Mouse (Mus musculus) neural tube, embryonic 13.5 days (tissue): ENCODE measurements at regions not wholly inside any gene's neighbourhood (a gene's known extent, or its start where the extent isn't known, plus 50 kb on each side); places are given as distances from the start of the nearest gene placed in this dataset.
A peak's percentile ranks its signal among the peaks of the same experiment; 100 is the strongest.

Experiments
- ATAC-seq: fragments of 200-750 bp; cut with Nextera tagmentation; 2 replicates; pipeline ENCODE4 v1.8.0; 2017; ENCODE audit warnings: low read depth, mild to moderate bottlenecking, moderate TSS enrichment, moderate library complexity
- H3K27ac ChIP-seq: fragments of 300-500 bp; sonication (generic); replicated peaks from 2 replicates; pipeline ENCODE4 v1.5.1; 2015; ENCODE audit warnings: moderate library complexity, mild to moderate bottlenecking, inconsistent platforms
- H3K27me3 ChIP-seq: fragments of 300-500 bp; sonication (generic); 2 replicates; pipeline ENCODE4 v1.6.1; 2015; ENCODE audit warnings: mild to moderate bottlenecking, inconsistent platforms
- H3K36me3 ChIP-seq: fragments of 300-500 bp; sonication (generic); 2 replicates; pipeline ENCODE4 v1.6.1; 2015; ENCODE audit warnings: mild to moderate bottlenecking, inconsistent platforms
- H3K4me1 ChIP-seq: fragments of 300-500 bp; sonication (generic); replicated peaks from 2 replicates; pipeline ENCODE4 v1.6.1; 2015; ENCODE audit warnings: inconsistent platforms
- H3K4me2 ChIP-seq: fragments of 300-500 bp; sonication (generic); 2 replicates; pipeline ENCODE4 v1.6.1; 2015; ENCODE audit warnings: inconsistent platforms, mild to moderate bottlenecking, moderate library complexity
- H3K4me3 ChIP-seq: fragments of 300-500 bp; sonication (generic); 2 replicates; pipeline ENCODE4 v1.5.1; 2015; ENCODE audit warnings: mild to moderate bottlenecking, inconsistent platforms
- H3K9ac ChIP-seq: fragments of 300-500 bp; sonication (generic); 2 replicates; pipeline ENCODE4 v1.6.1; 2015; ENCODE audit warnings: moderate library complexity, mild to moderate bottlenecking, inconsistent platforms
- H3K9me3 ChIP-seq: fragments of 300-500 bp; sonication (generic); 2 replicates; pipeline ENCODE4 v1.6.1; 2016; ENCODE audit warnings: inconsistent platforms
- WGBS: fragments of 180-500 bp; shearing (Covaris S2); methylation state at CpG from one replicate; pipeline ENCODE4 v1.1.7; 2015; 5-methylcytosine and 5-hydroxymethylcytosine counted together

GRCm38 (mm10) chr4:119018573-119018972, 57.2 kb downstream of the Lao1 start:
- Histone ChIP-seq H3K4me3 (no peak overlapping the region), H3K9ac (no peak overlapping the region), H3K4me2 (no peak overlapping the region), H3K9me3 (no peaks in the 10 kb centered on the region), H3K4me1 (peaks cover 13% of the 10 kb centered on the region), H3K27me3 (no peaks in the 10 kb centered on the region), H3K27ac (no peak overlapping the region), H3K36me3 (no peaks in the 10 kb centered on the region)
- 71% methylated on average over 6 of the region's 6 CpGs for WGBS
- ATAC-seq: no peak

- Histone ChIP-seq H3K9ac (peak overlapping the region; percentile 43; the same call in 1 of the 2 replicates), H3K27me3 (no peaks in the 10 kb centered on the region), H3K4me1 (peaks cover 13% of the 10 kb centered on the region), H3K36me3 (no peaks in the 10 kb centered on the region), H3K4me2 (peak overlapping the region; percentile 21; the same call in 1 of the 2 replicates), H3K4me3 (no peak overlapping the region), H3K9me3 (no peaks in the 10 kb centered on the region), H3K27ac (peak overlapping the region; percentile 61)
- peak; percentile 62; the same call in 1 of the 2 replicates for ATAC-seq
- 45% methylated on average over 12 of the region's 12 CpGs for WGBS
These were observed 57.8 kb downstream of the Lao1 start for GRCm38 (mm10) chr4:119019013-119019781.

- Histone ChIP-seq H3K4me3 (no peak overlapping the region), H3K27me3 (no peaks in the 10 kb centered on the region), H3K27ac (no peak overlapping the region; the same call in 1 of the 2 replicates), H3K4me2 (no peak overlapping the region), H3K36me3 (no peaks in the 10 kb centered on the region), H3K9ac (no peak overlapping the region), H3K4me1 (peaks cover 13% of the 10 kb centered on the region), H3K9me3 (no peaks in the 10 kb centered on the region)
- WGBS: 72% methylated on average over 6 of the region's 6 CpGs
- ATAC-seq: no peak
These were observed 61.0 kb downstream of the Lao1 start for GRCm38 (mm10) chr4:119022338-119022737.

GRCm38 (mm10) chr4:119026237-119026861, 65.0 kb downstream of the Lao1 start:
- Histone ChIP-seq H3K4me1 (peaks cover 8% of the 10 kb centered on the region), H3K4me2 (no peak overlapping the region), H3K4me3 (no peak overlapping the region), H3K27me3 (no peaks in the 10 kb centered on the region), H3K36me3 (no peaks in the 10 kb centered on the region), H3K9me3 (no peaks in the 10 kb centered on the region), H3K9ac (no peak overlapping the region), H3K27ac (no peak overlapping the region)
- no peak for ATAC-seq
- 15% methylated on average over 5 of the region's 5 CpGs for WGBS

- H3K4me1 ChIP-seq: peaks cover 8% of the 10 kb centered on the region
- no peak overlapping the region for H3K4me2 ChIP-seq
- 8% methylated on average over 8 of the region's 8 CpGs for WGBS
- no peak overlapping the region for H3K9ac ChIP-seq
- peak; percentile 27 for ATAC-seq
- no peak overlapping the region for H3K27ac ChIP-seq
- no peaks in the 10 kb centered on the region for H3K27me3 ChIP-seq
- no peak overlapping the region for H3K4me3 ChIP-seq
- H3K9me3 ChIP-seq: no peaks in the 10 kb centered on the region
- H3K36me3 ChIP-seq: no peaks in the 10 kb centered on the region
These were observed 66.9 kb downstream of the Lao1 start for GRCm38 (mm10) chr4:119028208-119028821.

- H3K36me3 ChIP-seq: no peaks in the 10 kb centered on the region
- no peaks in the 10 kb centered on the region for H3K9me3 ChIP-seq
- H3K4me3 ChIP-seq: no peak overlapping the region
- no peak overlapping the region for H3K9ac ChIP-seq
- ATAC-seq: no peak
- WGBS: 36% methylated on average over 7 of the region's 7 CpGs
- H3K27ac ChIP-seq: no peak overlapping the region
- no peaks in the 10 kb centered on the region for H3K27me3 ChIP-seq
- no peak overlapping the region for H3K4me2 ChIP-seq
- peaks cover 8% of the 10 kb centered on the region for H3K4me1 ChIP-seq
These were observed 67.7 kb downstream of the Lao1 start for GRCm38 (mm10) chr4:119029091-119029490.

- ATAC-seq: no peak
- Histone ChIP-seq H3K4me1 (peaks cover 8% of the 10 kb centered on the region), H3K9me3 (no peaks in the 10 kb centered on the region), H3K9ac (no peak overlapping the region), H3K4me2 (no peak overlapping the region), H3K27me3 (no peaks in the 10 kb centered on the region), H3K4me3 (no peak overlapping the region), H3K36me3 (no peaks in the 10 kb centered on the region), H3K27ac (no peak overlapping the region)
- WGBS: 86% methylated on average over 6 of the region's 6 CpGs
These were observed 68.4 kb downstream of the Lao1 start for GRCm38 (mm10) chr4:119029735-119030134.

- no peak overlapping the region for H3K9ac ChIP-seq
- H3K4me2 ChIP-seq: no peak overlapping the region
- no peaks in the 10 kb centered on the region for H3K9me3 ChIP-seq
- H3K27me3 ChIP-seq: no peaks in the 10 kb centered on the region
- ATAC-seq: no peak
- no peak overlapping the region for H3K27ac ChIP-seq
- H3K4me1 ChIP-seq: peaks cover 8% of the 10 kb centered on the region
- no peaks in the 10 kb centered on the region for H3K36me3 ChIP-seq
- H3K4me3 ChIP-seq: no peak overlapping the region
- WGBS: 69% methylated on average over 5 of the region's 5 CpGs
These were observed 69.5 kb downstream of the Lao1 start for GRCm38 (mm10) chr4:119030865-119031264.

GRCm38 (mm10) chr4:119033006-119033405, 71.6 kb downstream of the Lao1 start:
- H3K27ac ChIP-seq: no peak overlapping the region
- peaks cover 7% of the 10 kb centered on the region for H3K4me1 ChIP-seq
- no peaks in the 10 kb centered on the region for H3K27me3 ChIP-seq
- no peak overlapping the region for H3K4me2 ChIP-seq
- H3K9me3 ChIP-seq: no peaks in the 10 kb centered on the region
- no peak overlapping the region for H3K9ac ChIP-seq
- H3K4me3 ChIP-seq: no peak overlapping the region
- no peaks in the 10 kb centered on the region for H3K36me3 ChIP-seq
- ATAC-seq: no peak
- WGBS: 66% methylated on average over 4 of the region's 4 CpGs

GRCm38 (mm10) chr4:119036582-119036981, 71.9 kb upstream of the Slc2a1 start:
- Histone ChIP-seq H3K36me3 (no peaks in the 10 kb centered on the region), H3K27ac (no peak overlapping the region), H3K9ac (no peak overlapping the region), H3K4me3 (no peak overlapping the region), H3K9me3 (no peaks in the 10 kb centered on the region), H3K27me3 (no peaks in the 10 kb centered on the region), H3K4me2 (no peak overlapping the region), H3K4me1 (no peaks in the 10 kb centered on the region)
- WGBS: 92% methylated on average over 5 of the region's 5 CpGs
- ATAC-seq: no peak

- no peak for ATAC-seq
- Histone ChIP-seq H3K27ac (no peak overlapping the region), H3K36me3 (no peaks in the 10 kb centered on the region)
These were observed 68.5 kb upstream of the Slc2a1 start for GRCm38 (mm10) chr4:119040041-119040440.

GRCm38 (mm10) chr4:119041616-119042015, 66.9 kb upstream of the Slc2a1 start:
- Histone ChIP-seq H3K4me1 (peaks cover 13% of the 10 kb centered on the region; the same call in 1 of the 2 replicates), H3K9me3 (no peaks in the 10 kb centered on the region), H3K27ac (no peak overlapping the region), H3K4me3 (no peak overlapping the region), H3K36me3 (no peaks in the 10 kb centered on the region), H3K9ac (no peak overlapping the region), H3K27me3 (no peaks in the 10 kb centered on the region), H3K4me2 (no peak overlapping the region)
- WGBS: 79% methylated on average over 6 of the region's 6 CpGs
- ATAC-seq: no peak

More at GRCm38 (mm10) chr4:119040041-119040440, 68.5 kb upstream of the Slc2a1 start:
- no peak overlapping the region for H3K4me3 ChIP-seq
- no peaks in the 10 kb centered on the region for H3K9me3 ChIP-seq
- H3K27me3 ChIP-seq: no peaks in the 10 kb centered on the region
- H3K4me2 ChIP-seq: no peak overlapping the region
- H3K4me1 ChIP-seq: peaks cover 7% of the 10 kb centered on the region; the same call in 1 of the 2 replicates
- 91% methylated on average over 6 of the region's 6 CpGs for WGBS
- H3K9ac ChIP-seq: no peak overlapping the region
